Mouse (Mus musculus): ENCODE data around the gene Gm9495.
"Not testable (repeated sequence)": the region's sequence is repeated elsewhere in the genome, so short reads cannot be mapped to it uniquely, and the experiment has no call there.

The Gm9495 gene

DNA sequence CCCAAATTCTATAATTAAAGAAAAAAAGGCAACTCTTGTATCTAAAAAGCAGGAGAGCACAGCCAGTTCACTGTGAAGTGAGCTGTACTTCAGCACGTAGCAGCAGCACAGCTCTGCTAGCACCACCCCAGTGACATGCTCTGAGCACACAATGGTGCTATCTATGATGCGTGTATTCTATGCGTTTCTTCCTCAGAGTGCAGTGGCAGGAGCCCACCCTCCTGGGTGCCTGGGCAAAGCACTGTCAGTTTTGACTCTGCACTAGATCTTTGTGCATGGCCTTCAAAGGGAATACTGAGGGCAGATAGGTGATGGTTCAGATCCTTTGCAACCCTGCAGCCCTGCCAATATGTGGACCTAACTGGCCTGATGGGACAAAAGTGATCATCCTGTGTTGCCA lies at the start of gene Gm9495:
Gm9495 (minus strand) TSS at position 101 of the 400 bp plus-strand sequence.
- not testable (repeated sequence) for DNase-seq

- not testable (repeated sequence) for DNase-seq
Measured at GRCm38 (mm10) chr8:69474946-69475345, 21.6 kb upstream of the Gm9495 start.

DNA sequence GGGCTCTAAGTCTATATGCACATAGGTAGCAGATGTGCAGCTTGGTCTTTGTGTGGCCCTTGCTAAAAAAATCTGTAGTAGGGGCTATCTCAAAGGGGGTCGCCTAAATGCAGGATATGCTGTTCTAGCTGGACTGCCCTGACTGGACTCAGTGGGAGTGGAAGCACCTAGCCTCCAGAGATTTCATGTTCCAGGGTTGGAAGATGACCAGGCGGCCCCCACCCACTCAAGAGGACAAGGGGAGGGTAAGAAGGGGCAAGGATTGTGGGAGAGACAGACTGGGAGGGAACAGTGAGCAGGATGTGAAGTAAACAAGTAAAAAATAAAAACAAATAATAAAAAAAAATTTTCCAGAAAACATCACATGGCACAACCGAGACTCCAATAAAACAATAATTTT lies 33.3 kb downstream of the Gm9495 start:
- DNase-seq: not testable (repeated sequence)

DNA sequence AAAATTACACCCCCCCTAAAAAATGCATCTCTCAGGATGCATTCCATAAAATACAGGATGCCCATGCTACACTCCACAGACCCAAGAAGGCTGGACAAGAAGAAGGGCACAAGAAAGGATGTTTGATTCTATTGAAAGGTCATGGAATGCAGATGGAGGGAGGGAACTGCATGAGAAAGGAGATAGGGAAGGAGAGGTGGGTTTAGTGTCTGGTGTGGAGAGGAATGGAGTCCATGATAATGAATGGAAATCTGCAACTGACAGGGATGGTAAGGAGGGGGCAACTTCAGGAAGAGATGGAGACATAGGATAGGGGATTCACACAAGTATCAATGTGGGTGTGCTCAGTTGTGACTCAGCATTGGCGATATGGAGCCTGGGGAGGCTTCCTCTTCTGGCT lies 39.0 kb downstream of the Gm9495 start:
- no peak for DNase-seq

GRCm38 (mm10) chr8:69404768-69405167 lies 48.6 kb downstream of the Gm9495 start:
- no peak for DNase-seq

DNA sequence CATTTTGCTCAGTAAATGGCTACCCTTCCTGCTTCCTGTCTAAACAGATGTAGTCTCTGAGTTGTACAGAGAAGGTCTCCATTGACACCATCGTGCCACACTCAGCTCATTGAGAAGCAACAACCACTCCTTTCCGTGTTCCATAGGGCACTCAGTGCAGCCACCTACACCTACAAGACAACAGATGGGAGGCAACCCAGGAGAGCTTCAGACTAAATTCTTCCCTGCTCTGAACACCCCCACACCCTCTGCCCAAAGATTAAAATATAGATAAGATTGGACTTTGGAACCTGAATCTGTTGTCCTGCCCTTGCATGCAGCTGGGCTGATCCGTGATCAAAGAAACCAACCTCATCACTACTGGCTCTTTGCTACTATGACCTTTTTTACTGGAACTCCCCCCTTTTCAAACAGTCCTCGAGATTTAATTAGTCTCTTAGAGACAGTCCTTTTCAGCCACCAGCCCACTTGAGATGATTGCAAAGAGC lies 53.4 kb downstream of the Gm9495 start:
- no peak for DNase-seq

DNA sequence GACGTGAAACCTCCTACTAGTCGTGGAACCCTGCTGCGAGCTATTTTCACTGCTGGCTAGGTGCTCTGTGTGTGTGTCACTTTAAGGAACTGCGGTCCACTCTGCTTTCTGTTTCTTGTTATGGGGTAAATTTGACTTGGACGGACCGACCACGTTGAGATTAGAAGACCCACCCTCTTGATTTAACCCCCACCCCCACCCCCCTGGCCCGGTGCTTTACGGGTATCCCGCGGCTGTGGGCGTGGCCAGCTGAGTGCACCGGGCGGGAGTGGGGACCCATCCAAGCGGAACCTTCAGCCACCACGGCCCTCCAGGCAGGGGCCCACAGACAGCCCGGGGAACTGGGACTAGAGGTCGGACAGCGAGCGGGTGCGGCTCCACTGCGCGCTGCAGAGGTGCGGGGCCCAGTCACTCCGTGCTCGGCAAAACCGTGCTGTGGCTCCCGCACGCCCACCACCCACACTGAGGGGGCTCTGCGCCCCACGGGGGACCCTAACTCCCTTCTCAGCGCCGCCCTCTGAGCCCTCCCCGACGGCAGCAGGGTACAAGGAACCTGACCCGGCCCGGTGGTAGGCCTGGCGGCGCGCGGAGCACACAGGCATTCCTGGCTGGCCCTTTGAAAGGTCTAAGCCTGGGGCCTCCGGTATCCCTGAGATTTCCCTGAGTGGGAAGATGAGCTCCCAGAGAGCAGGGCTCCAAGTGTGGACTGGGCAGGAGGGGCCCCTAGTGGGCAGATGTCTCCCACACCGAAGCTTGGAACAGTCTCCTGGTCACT lies 54.0 kb downstream of the Gm9495 start:
- peak; percentile 42 for DNase-seq

GRCm38 (mm10) chr8:69396196-69396595 lies 57.2 kb downstream of the Gm9495 start:
- DNase-seq: no peak

DNA sequence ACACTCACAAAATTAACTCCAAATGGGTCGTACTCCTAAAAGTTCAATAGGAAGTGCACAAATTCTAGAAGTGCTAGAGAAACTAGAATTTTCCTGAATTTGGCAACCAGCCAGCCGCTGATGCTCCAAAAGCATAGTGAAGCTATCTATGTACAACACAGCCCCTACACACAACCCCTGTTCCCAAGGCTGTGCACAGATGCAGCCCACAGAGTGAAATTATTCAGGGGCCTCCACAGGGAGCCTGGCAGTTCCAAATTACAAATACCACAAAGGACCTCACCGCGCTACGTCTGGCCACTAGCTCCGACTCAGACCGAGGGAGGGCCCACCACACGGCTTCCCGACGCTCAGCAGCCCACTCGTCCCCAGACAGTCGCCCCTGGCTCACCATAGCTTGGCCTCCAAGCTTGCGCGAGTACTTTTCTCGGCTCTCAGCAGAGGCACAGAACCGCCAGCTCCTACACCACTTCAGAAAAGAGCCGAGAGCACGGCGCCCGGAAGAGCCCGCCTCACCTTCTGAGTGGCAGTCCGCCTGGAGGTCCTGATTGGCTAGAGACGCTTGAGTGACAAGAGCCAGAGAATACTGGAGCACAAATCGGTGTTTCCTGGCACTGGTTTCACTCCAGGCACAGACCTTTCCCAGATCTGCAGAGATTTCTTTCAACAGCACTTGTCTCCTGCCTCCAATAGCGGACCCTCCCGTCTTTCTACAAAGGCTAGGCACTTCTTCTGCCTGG lies 58.1 kb downstream of the Gm9495 start:
- DNase-seq: peak; percentile 86

DNA sequence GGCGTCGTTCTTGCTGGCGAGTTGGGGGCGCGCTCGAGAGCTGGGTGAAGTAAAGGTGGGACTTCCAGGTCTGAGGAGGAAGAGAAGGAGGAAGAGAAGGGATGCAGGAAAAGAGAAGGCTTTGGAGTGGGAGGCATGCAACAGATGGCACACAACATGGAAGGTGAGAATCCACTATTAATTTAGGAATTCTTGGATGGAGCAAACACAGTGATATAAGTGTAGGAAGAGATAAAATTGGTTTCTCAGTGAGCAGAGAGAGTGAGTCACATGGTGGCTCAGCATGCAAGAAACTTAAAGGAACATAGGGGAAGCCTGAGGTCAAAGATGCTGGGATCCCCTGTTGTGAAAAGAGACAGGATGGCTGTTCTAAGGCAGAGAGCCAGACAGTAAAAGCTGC lies 69.0 kb downstream of the Gm9495 start:
- no peak for DNase-seq

Data from right cerebral cortex, postnatal 14 days (tissue).